Mouse (Mus musculus) spleen, adult 18-20 months (tissue): ENCODE results near the gene Serpinb8.

Experiments used
- DNase-seq, 2 experiments: peaks; one replicate each; pipeline ENCODE4 v3.0.0; 2022; ENCODE audit warnings: mixed read lengths in 2 of 2

The Serpinb8 gene

GRCm38 (mm10) chr1:107657689-107658088, 67.9 kb downstream of the Serpinb8 start:
- no peak for DNase-seq
